Mouse (Mus musculus) urinary bladder, postnatal 10 days (tissue): Measurements from ENCODE around the gene Fbxl7.

Source experiments
- DNase-seq: peaks from one replicate; pipeline ENCODE4 v3.0.0; 2022; ENCODE audit warnings: low spot score

Fbxl7 gene

GRCm38 (mm10) chr15:26895251-26895711 is at the start of gene Fbxl7:
Gene Fbxl7, minus strand, starts transcription at chr15:26895580.
- DNase-seq = peak; percentile 43

GRCm38 (mm10) chr15:26922026-26922425 is 26.6 kb upstream of the Fbxl7 start:
- no peak for DNase-seq

GRCm38 (mm10) chr15:26913427-26913826 is 18.0 kb upstream of the Fbxl7 start:
- no peak for DNase-seq

- no peak for DNase-seq
Observed at GRCm38 (mm10) chr15:26895761-26896160, 381 bp upstream of the Fbxl7 start.

GRCm38 (mm10) chr15:26894801-26895229 is 565 bp downstream of the Fbxl7 start:
- no peak for DNase-seq

GRCm38 (mm10) chr15:26894031-26894655 is 1.2 kb downstream of the Fbxl7 start:
- no peak for DNase-seq

GRCm38 (mm10) chr15:26893136-26893535 is 2.2 kb downstream of the Fbxl7 start:
- no peak for DNase-seq

GRCm38 (mm10) chr15:26889971-26890370 is 5.4 kb downstream of the Fbxl7 start:
- no peak for DNase-seq

GRCm38 (mm10) chr15:26888170-26888569 is 7.2 kb downstream of the Fbxl7 start:
- DNase-seq = no peak

- DNase-seq = no peak
Observed at GRCm38 (mm10) chr15:26885979-26886378, 9.4 kb downstream of the Fbxl7 start.

GRCm38 (mm10) chr15:26880212-26880956 is 15.0 kb downstream of the Fbxl7 start:
- no peak for DNase-seq

- DNase-seq = no peak
Observed at GRCm38 (mm10) chr15:26875687-26876086, 19.7 kb downstream of the Fbxl7 start.

- no peak for DNase-seq
Observed at GRCm38 (mm10) chr15:26872234-26872633, 23.1 kb downstream of the Fbxl7 start.

- DNase-seq = no peak
Observed at GRCm38 (mm10) chr15:26869197-26869596, 26.2 kb downstream of the Fbxl7 start.

- no peak for DNase-seq
Observed at GRCm38 (mm10) chr15:26867521-26867920, 27.9 kb downstream of the Fbxl7 start.

- no peak for DNase-seq
Observed at GRCm38 (mm10) chr15:26862173-26862572, 33.2 kb downstream of the Fbxl7 start.

GRCm38 (mm10) chr15:26849626-26850025 is 45.8 kb downstream of the Fbxl7 start:
- DNase-seq = no peak

- DNase-seq = no peak
Observed at GRCm38 (mm10) chr15:26842216-26842615, 53.2 kb downstream of the Fbxl7 start.

- DNase-seq = no peak
Observed at GRCm38 (mm10) chr15:26838386-26838785, 57.0 kb downstream of the Fbxl7 start.

GRCm38 (mm10) chr15:26837200-26837599 is 58.2 kb downstream of the Fbxl7 start:
- no peak for DNase-seq

- no peak for DNase-seq
Observed at GRCm38 (mm10) chr15:26834415-26834814, 61.0 kb downstream of the Fbxl7 start.

GRCm38 (mm10) chr15:26831141-26831540 is 64.2 kb downstream of the Fbxl7 start:
- DNase-seq = no peak

- no peak for DNase-seq
Observed at GRCm38 (mm10) chr15:26816931-26817330, 78.4 kb downstream of the Fbxl7 start.
